Mouse (Mus musculus): ENCODE results near the gene Siah1a. TPM values are rescaled to one million over a fixed set of nuclear protein-coding genes. Genes with fewer than 3 reads are reported as not detected.

Siah1a gene
- total and polyA plus RNA-seq, 2 experiments, result 6.4 to 7.1 TPM

DNA sequence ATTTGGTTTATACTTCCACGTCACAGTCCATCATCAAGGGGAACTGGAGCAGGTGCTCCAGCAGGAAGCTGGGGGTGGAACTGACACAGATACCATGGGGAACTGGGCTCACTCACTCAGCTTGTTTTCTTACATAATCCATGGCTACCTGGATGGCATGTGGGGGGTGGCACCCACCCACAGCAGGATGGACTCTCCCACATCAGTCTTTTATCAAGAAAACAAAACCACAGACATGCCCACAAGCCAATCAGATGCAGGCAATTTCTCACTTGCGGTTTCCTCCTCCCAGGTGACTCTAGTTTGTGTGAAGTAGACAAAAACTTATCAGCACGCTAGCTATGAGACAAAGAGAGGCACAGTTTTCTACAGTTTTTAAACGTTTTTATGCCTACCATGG is 37.9 kb downstream of the Siah1a start:
- no peak overlapping the region for H3K27ac ChIP-seq (replicated peaks; ENCODE audit: insufficient read depth, low read depth, low read length)
- H3K4me3 ChIP-seq (ENCODE audit: insufficient read depth, low read depth, low read length), result no peak overlapping the region
- H3K27me3 ChIP-seq (ENCODE audit: control insufficient read depth, insufficient read depth, low read length), result no peaks in the 10 kb centered on the region
- no peaks in the 10 kb centered on the region for H3K79me2 ChIP-seq (ENCODE audit: control insufficient read depth, insufficient read depth, low read length)
- no peak overlapping the region for H3K9ac ChIP-seq (ENCODE audit: low read depth, low read length)
- 69% methylated on average over 4 of the region's 4 CpGs for WGBS
- H3K4me1 ChIP-seq (ENCODE audit: control insufficient read depth, insufficient read depth, low read length), result no peaks in the 10 kb centered on the region
- no peak for DNase-seq (ENCODE audit: extremely low read depth, low read depth, low spot score)
- TF ChIP-seq CTCF (IDR thresholded peaks at IDR 0.05; ENCODE audit: low read depth, low read length) (no peak), POLR2A (IDR thresholded peaks at IDR 0.05; ENCODE audit: extremely low read depth, insufficient read depth, low read length) (no peak)
- H3K36me3 ChIP-seq (ENCODE audit: control insufficient read depth, insufficient read depth, low read length), result peaks cover 73% of the 10 kb centered on the region

DNA sequence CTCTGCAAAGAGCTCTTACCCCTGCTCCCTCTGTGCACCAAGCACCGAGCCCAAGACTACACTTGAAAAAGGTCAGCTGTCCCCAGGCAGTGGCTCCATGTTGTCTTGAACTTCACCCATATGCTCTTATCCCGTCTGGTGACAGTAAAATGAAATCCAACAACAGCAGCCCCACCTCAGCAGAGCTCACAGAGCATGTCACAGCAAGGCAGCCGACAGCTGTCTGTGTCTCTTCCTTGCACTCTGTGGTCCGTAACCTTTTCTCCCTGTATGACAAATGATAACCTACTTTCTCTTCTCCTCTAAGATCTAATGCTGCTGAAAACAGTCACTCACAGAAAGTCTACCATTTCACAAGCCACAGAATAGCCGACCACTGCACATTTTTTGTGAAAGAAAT is 39.0 kb downstream of the Siah1a start:
- TF ChIP-seq CTCF (IDR thresholded peaks at IDR 0.05; ENCODE audit: low read depth, low read length) (no peak), POLR2A (IDR thresholded peaks at IDR 0.05; ENCODE audit: extremely low read depth, insufficient read depth, low read length) (no peak)
- H3K4me3 ChIP-seq (ENCODE audit: insufficient read depth, low read depth, low read length), result no peak overlapping the region
- no peaks in the 10 kb centered on the region for H3K79me2 ChIP-seq (ENCODE audit: control insufficient read depth, insufficient read depth, low read length)
- no peak overlapping the region for H3K27ac ChIP-seq (replicated peaks; ENCODE audit: insufficient read depth, low read depth, low read length)
- 88% methylated on average over 5 of the region's 5 CpGs for WGBS
- H3K9ac ChIP-seq (ENCODE audit: low read depth, low read length), result no peak overlapping the region
- DNase-seq (ENCODE audit: extremely low read depth, low read depth, low spot score), result no peak
- H3K4me1 ChIP-seq (ENCODE audit: control insufficient read depth, insufficient read depth, low read length), result no peaks in the 10 kb centered on the region
- H3K27me3 ChIP-seq (ENCODE audit: control insufficient read depth, insufficient read depth, low read length), result no peaks in the 10 kb centered on the region
- H3K36me3 ChIP-seq (ENCODE audit: control insufficient read depth, insufficient read depth, low read length), result peaks cover 73% of the 10 kb centered on the region

DNA sequence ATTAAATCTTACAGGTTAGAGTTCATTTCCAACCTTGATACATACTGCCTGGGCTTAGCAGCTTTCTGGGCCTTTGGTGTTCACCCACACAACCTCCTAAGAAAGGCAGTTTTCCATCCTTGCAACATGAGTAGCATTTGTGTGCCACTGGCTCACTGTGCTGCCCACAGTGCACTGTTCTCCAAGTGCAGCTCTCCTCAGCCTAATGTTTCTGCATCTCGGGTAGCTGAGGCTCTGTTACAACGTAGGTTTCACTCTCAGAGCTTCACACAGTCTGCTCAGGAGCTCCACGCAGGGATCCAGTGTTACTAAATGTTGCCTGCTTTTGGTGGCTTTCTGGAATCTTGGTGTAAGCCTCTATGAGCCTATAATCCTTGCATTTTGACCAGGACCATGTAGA is 40.4 kb downstream of the Siah1a start:
- Histone ChIP-seq H3K4me1 (ENCODE audit: control insufficient read depth, insufficient read depth, low read length) (no peaks in the 10 kb centered on the region), H3K9ac (ENCODE audit: low read depth, low read length) (no peak overlapping the region), H3K27ac (replicated peaks; ENCODE audit: insufficient read depth, low read depth, low read length) (no peak overlapping the region), H3K36me3 (ENCODE audit: control insufficient read depth, insufficient read depth, low read length) (peaks cover 68% of the 10 kb centered on the region), H3K27me3 (ENCODE audit: control insufficient read depth, insufficient read depth, low read length) (no peaks in the 10 kb centered on the region), H3K4me3 (ENCODE audit: insufficient read depth, low read depth, low read length) (no peak overlapping the region), H3K79me2 (ENCODE audit: control insufficient read depth, insufficient read depth, low read length) (no peaks in the 10 kb centered on the region)
- DNase-seq (ENCODE audit: extremely low read depth, low read depth, low spot score), result no peak
- 93% methylated on average over 3 of the region's 3 CpGs for WGBS
- TF ChIP-seq CTCF (IDR thresholded peaks at IDR 0.05; ENCODE audit: low read depth, low read length) (no peak), POLR2A (IDR thresholded peaks at IDR 0.05; ENCODE audit: extremely low read depth, insufficient read depth, low read length) (no peak)

DNA sequence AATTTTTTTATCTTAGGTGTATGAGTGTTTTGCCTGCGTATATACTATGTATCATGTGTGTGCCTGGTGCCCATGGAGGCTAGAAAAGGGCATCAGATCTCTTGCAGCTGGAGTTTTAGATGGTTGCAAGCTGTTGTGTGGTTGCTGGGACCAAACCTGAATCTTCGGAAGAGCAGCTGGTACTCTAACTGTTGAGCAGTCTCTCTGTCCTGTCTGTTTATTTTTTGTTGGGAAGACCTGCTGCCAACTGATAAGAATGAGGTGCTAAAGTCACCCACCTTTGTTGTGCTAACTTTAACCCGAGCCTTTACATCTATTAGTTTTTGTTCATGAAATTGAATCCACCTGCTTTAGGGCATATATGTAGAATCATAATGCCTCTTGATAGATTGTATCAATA is 43.3 kb downstream of the Siah1a start:
- no peak for DNase-seq (ENCODE audit: extremely low read depth, low read depth, low spot score)
- TF ChIP-seq CTCF (IDR thresholded peaks at IDR 0.05; ENCODE audit: low read depth, low read length), result no peak
- no peak for TF ChIP-seq POLR2A (IDR thresholded peaks at IDR 0.05; ENCODE audit: extremely low read depth, insufficient read depth, low read length)
- H3K27me3 ChIP-seq (ENCODE audit: control insufficient read depth, insufficient read depth, low read length), result no peaks in the 10 kb centered on the region
- no peak overlapping the region for H3K4me3 ChIP-seq (ENCODE audit: insufficient read depth, low read depth, low read length)
- no peaks in the 10 kb centered on the region; the same call in 1 of the 2 replicates for H3K79me2 ChIP-seq (ENCODE audit: control insufficient read depth, insufficient read depth, low read length)
- peaks cover 53% of the 10 kb centered on the region for H3K36me3 ChIP-seq (ENCODE audit: control insufficient read depth, insufficient read depth, low read length)
- 54% methylated on average over 3 of the region's 3 CpGs for WGBS
- H3K4me1 ChIP-seq (ENCODE audit: control insufficient read depth, insufficient read depth, low read length), result no peaks in the 10 kb centered on the region
- no peak overlapping the region for H3K9ac ChIP-seq (ENCODE audit: low read depth, low read length)
- no peak overlapping the region for H3K27ac ChIP-seq (replicated peaks; ENCODE audit: insufficient read depth, low read depth, low read length)

DNA sequence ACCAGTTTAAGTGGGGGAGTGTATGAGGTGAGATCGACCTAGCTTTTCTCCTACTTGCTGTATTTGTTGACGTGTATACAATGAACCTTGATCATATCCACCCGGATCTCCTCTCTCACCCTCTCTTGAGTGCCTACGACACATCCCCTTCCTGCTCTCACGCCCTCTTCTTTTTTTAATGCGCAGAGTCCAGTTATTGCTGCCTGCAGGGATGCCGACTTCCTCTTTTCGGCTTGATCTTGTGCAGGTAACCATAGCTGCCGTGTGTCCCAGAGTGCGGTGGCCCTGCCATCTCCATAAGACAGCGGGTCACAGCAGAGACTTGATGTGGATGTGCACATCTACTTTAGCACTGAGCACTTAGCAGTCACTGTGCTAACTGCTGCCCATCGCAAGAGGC is 46.3 kb downstream of the Siah1a start:
- DNase-seq (ENCODE audit: extremely low read depth, low read depth, low spot score), result no peak
- no peak overlapping the region for H3K4me3 ChIP-seq (ENCODE audit: insufficient read depth, low read depth, low read length)
- H3K27ac ChIP-seq (replicated peaks; ENCODE audit: insufficient read depth, low read depth, low read length), result no peak overlapping the region
- peaks cover 4% of the 10 kb centered on the region; the same call in 1 of the 2 replicates for H3K79me2 ChIP-seq (ENCODE audit: control insufficient read depth, insufficient read depth, low read length)
- H3K27me3 ChIP-seq (ENCODE audit: control insufficient read depth, insufficient read depth, low read length), result no peaks in the 10 kb centered on the region
- no peak overlapping the region for H3K9ac ChIP-seq (ENCODE audit: low read depth, low read length)
- peaks cover 54% of the 10 kb centered on the region for H3K36me3 ChIP-seq (ENCODE audit: control insufficient read depth, insufficient read depth, low read length)
- 86% methylated on average over 12 of the region's 12 CpGs for WGBS
- TF ChIP-seq CTCF (IDR thresholded peaks at IDR 0.05; ENCODE audit: low read depth, low read length), result no peak
- no peak for TF ChIP-seq POLR2A (IDR thresholded peaks at IDR 0.05; ENCODE audit: extremely low read depth, insufficient read depth, low read length)
- H3K4me1 ChIP-seq (ENCODE audit: control insufficient read depth, insufficient read depth, low read length), result no peaks in the 10 kb centered on the region

DNA sequence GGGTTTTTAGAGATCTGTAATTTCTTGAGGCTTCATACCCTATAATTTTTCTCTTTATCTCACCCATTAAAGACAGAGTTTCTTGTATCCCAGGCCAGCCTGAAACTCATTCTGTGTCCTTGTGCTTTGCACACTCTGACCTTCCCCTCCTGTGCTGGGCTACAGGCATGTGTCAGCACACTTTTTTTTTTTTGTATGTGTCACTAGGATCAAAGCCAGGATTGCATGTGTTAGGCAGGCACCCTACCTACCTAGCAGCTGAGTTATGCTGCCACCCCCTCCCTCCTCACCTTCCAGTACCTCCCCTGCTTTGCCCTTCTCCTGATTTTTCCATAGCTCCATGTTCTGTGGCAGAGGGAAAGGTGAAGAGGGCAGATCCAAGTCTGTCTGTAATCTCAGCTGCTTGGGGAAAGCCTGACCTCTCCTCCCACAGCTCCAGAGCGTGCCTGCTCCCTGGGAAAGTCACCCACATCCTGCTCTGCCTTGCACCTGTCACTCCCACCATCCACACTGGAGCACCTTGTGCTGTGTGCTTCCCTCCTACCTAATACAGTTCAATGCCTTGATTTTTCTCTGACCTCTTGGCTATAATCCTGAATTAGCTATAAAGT is 46.8 kb downstream of the Siah1a start:
- H3K4me1 ChIP-seq (ENCODE audit: control insufficient read depth, insufficient read depth, low read length), result no peaks in the 10 kb centered on the region
- no peak overlapping the region for H3K27ac ChIP-seq (replicated peaks; ENCODE audit: insufficient read depth, low read depth, low read length)
- WGBS, result 83% methylated on average over 1 of the region's 1 CpGs
- no peak for TF ChIP-seq CTCF (IDR thresholded peaks at IDR 0.05; ENCODE audit: low read depth, low read length)
- TF ChIP-seq POLR2A (IDR thresholded peaks at IDR 0.05; ENCODE audit: extremely low read depth, insufficient read depth, low read length), result no peak
- H3K27me3 ChIP-seq (ENCODE audit: control insufficient read depth, insufficient read depth, low read length), result no peaks in the 10 kb centered on the region
- H3K79me2 ChIP-seq (ENCODE audit: control insufficient read depth, insufficient read depth, low read length), result peaks cover 4% of the 10 kb centered on the region; the same call in 1 of the 2 replicates
- no peak overlapping the region for H3K9ac ChIP-seq (ENCODE audit: low read depth, low read length)
- no peak overlapping the region for H3K4me3 ChIP-seq (ENCODE audit: insufficient read depth, low read depth, low read length)
- H3K36me3 ChIP-seq (ENCODE audit: control insufficient read depth, insufficient read depth, low read length), result peaks cover 58% of the 10 kb centered on the region
- peak; percentile 36 for DNase-seq (ENCODE audit: extremely low read depth, low read depth, low spot score)

Measured in liver, adult 2 months (tissue).